Mouse (Mus musculus): Measurements from ENCODE around the gene Ppfia2. TPM values are rescaled to one million over a fixed set of nuclear protein-coding genes. Genes with fewer than 3 reads are reported as not detected.

Gene Ppfia2
- polyA plus RNA-seq, 1 experiment from 2014 or later: 37.1 TPM

GRCm38 (mm10) chr10:106590944-106591343 lies 120.8 kb downstream of the Ppfia2 start:
- no peaks in the 10 kb centered on the region for H3K27me3 ChIP-seq (ENCODE audit: control insufficient read depth, insufficient read depth, low read length)
- H3K36me3 ChIP-seq (ENCODE audit: control insufficient read depth, insufficient read depth, low read length): no peaks in the 10 kb centered on the region
- no peaks in the 10 kb centered on the region for H3K4me1 ChIP-seq (ENCODE audit: control insufficient read depth, insufficient read depth, low read length)
- no peak overlapping the region for H3K4me3 ChIP-seq (replicated peaks; ENCODE audit: low read depth, low read length)
- no peak for ATAC-seq (ENCODE audit: low FRiP score, low TSS enrichment)
- H3K9ac ChIP-seq (replicated peaks; ENCODE audit: low read length): no peak overlapping the region
- WGBS: 90% methylated on average over 1 of the region's 1 CpGs
- no peak for DNase-seq
- no peaks in the 10 kb centered on the region for H3K9me3 ChIP-seq (ENCODE audit: control insufficient read depth, low read length)
- no peak overlapping the region for H3K4me2 ChIP-seq (ENCODE audit: low read length)
- H3K27ac ChIP-seq (replicated peaks; ENCODE audit: low read depth, low read length): no peak overlapping the region

- Histone ChIP-seq H3K4me1 (ENCODE audit: control insufficient read depth, insufficient read depth, low read length) (no peaks in the 10 kb centered on the region), H3K36me3 (ENCODE audit: control insufficient read depth, insufficient read depth, low read length) (no peaks in the 10 kb centered on the region), H3K27ac (replicated peaks; ENCODE audit: low read depth, low read length) (no peak overlapping the region), H3K4me3 (replicated peaks; ENCODE audit: low read depth, low read length) (no peak overlapping the region), H3K27me3 (ENCODE audit: control insufficient read depth, insufficient read depth, low read length) (no peaks in the 10 kb centered on the region), H3K4me2 (ENCODE audit: low read length) (no peak overlapping the region), H3K9me3 (ENCODE audit: control insufficient read depth, low read length) (no peaks in the 10 kb centered on the region), H3K9ac (replicated peaks; ENCODE audit: low read length) (no peak overlapping the region)
- 69% methylated on average over 1 of the region's 1 CpGs for WGBS
- ATAC-seq (ENCODE audit: low FRiP score, low TSS enrichment): no peak
- no peak for DNase-seq
Observed at GRCm38 (mm10) chr10:106596976-106597375, 126.8 kb downstream of the Ppfia2 start.

- Histone ChIP-seq H3K27ac (replicated peaks; ENCODE audit: low read depth, low read length) (no peak overlapping the region), H3K27me3 (ENCODE audit: control insufficient read depth, insufficient read depth, low read length) (no peaks in the 10 kb centered on the region), H3K36me3 (ENCODE audit: control insufficient read depth, insufficient read depth, low read length) (no peaks in the 10 kb centered on the region), H3K4me1 (ENCODE audit: control insufficient read depth, insufficient read depth, low read length) (no peaks in the 10 kb centered on the region), H3K9ac (replicated peaks; ENCODE audit: low read length) (no peak overlapping the region), H3K9me3 (ENCODE audit: control insufficient read depth, low read length) (no peaks in the 10 kb centered on the region), H3K4me2 (ENCODE audit: low read length) (no peak overlapping the region), H3K4me3 (replicated peaks; ENCODE audit: low read depth, low read length) (no peak overlapping the region)
- ATAC-seq (ENCODE audit: low FRiP score, low TSS enrichment) (no peak), DNase-seq (no peak)
- WGBS: 87% methylated on average over 5 of the region's 5 CpGs
Observed at GRCm38 (mm10) chr10:106603319-106603898, 133.3 kb downstream of the Ppfia2 start.

GRCm38 (mm10) chr10:106609177-106609981 lies 139.2 kb downstream of the Ppfia2 start:
- Histone ChIP-seq H3K27me3 (ENCODE audit: control insufficient read depth, insufficient read depth, low read length) (no peaks in the 10 kb centered on the region), H3K9ac (replicated peaks; ENCODE audit: low read length) (peak overlapping the region; percentile 55), H3K9me3 (ENCODE audit: control insufficient read depth, low read length) (no peaks in the 10 kb centered on the region), H3K36me3 (ENCODE audit: control insufficient read depth, insufficient read depth, low read length) (no peaks in the 10 kb centered on the region), H3K4me2 (ENCODE audit: low read length) (peak overlapping the region; percentile 55), H3K4me1 (ENCODE audit: control insufficient read depth, insufficient read depth, low read length) (peaks cover 10% of the 10 kb centered on the region), H3K27ac (replicated peaks; ENCODE audit: low read depth, low read length) (peak overlapping the region; percentile 82), H3K4me3 (replicated peaks; ENCODE audit: low read depth, low read length) (peak overlapping the region; percentile 12)
- DNase-seq (peak; percentile 83), ATAC-seq (ENCODE audit: low FRiP score, low TSS enrichment) (peak; percentile 88)
- WGBS: under 1% methylated on average over 7 of the region's 7 CpGs

DNA sequence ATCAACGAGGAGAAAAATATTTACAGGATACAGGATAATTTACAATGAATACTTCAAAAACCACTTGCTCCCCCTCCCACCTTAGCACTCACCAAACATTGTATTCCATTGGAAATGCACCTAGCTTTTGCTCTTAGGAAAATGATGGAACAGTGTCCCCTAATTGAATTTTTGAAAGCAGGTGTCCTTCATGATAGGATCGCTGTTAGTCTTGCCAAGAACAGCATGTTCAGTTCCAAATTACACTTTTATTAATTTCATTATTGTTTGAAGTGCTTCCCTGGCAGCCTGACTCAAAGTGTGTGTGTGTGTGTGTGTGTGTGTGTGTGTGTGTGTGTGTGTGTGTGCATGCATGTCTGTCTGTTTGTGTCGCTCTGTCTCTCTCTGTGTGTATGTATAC lies 140.1 kb downstream of the Ppfia2 start:
- no peaks in the 10 kb centered on the region for H3K36me3 ChIP-seq (ENCODE audit: control insufficient read depth, insufficient read depth, low read length)
- ATAC-seq (ENCODE audit: low FRiP score, low TSS enrichment): no peak
- no peak overlapping the region for H3K9ac ChIP-seq (replicated peaks; ENCODE audit: low read length)
- H3K4me2 ChIP-seq (ENCODE audit: low read length): no peak overlapping the region
- no peaks in the 10 kb centered on the region for H3K9me3 ChIP-seq (ENCODE audit: control insufficient read depth, low read length)
- no peak overlapping the region for H3K4me3 ChIP-seq (replicated peaks; ENCODE audit: low read depth, low read length)
- H3K27me3 ChIP-seq (ENCODE audit: control insufficient read depth, insufficient read depth, low read length): no peaks in the 10 kb centered on the region
- peak; percentile 46 for DNase-seq
- WGBS: 49% methylated on average over 3 of the region's 3 CpGs
- peak overlapping the region; percentile 82 for H3K27ac ChIP-seq (replicated peaks; ENCODE audit: low read depth, low read length)
- peaks cover 10% of the 10 kb centered on the region for H3K4me1 ChIP-seq (ENCODE audit: control insufficient read depth, insufficient read depth, low read length)

GRCm38 (mm10) chr10:106618194-106618593 lies 148.1 kb downstream of the Ppfia2 start:
- ATAC-seq (ENCODE audit: low FRiP score, low TSS enrichment): no peak
- Histone ChIP-seq H3K4me3 (replicated peaks; ENCODE audit: low read depth, low read length) (no peak overlapping the region), H3K4me2 (ENCODE audit: low read length) (no peak overlapping the region), H3K4me1 (ENCODE audit: control insufficient read depth, insufficient read depth, low read length) (no peaks in the 10 kb centered on the region), H3K9me3 (ENCODE audit: control insufficient read depth, low read length) (no peaks in the 10 kb centered on the region), H3K36me3 (ENCODE audit: control insufficient read depth, insufficient read depth, low read length) (no peaks in the 10 kb centered on the region), H3K27me3 (ENCODE audit: control insufficient read depth, insufficient read depth, low read length) (no peaks in the 10 kb centered on the region), H3K9ac (replicated peaks; ENCODE audit: low read length) (no peak overlapping the region), H3K27ac (replicated peaks; ENCODE audit: low read depth, low read length) (no peak overlapping the region)
- no peak for DNase-seq
- WGBS: 65% methylated on average over 1 of the region's 1 CpGs

- no peaks in the 10 kb centered on the region for H3K27me3 ChIP-seq (ENCODE audit: control insufficient read depth, insufficient read depth, low read length)
- no peak overlapping the region for H3K9ac ChIP-seq (replicated peaks; ENCODE audit: low read length)
- no peak overlapping the region for H3K27ac ChIP-seq (replicated peaks; ENCODE audit: low read depth, low read length)
- H3K4me1 ChIP-seq (ENCODE audit: control insufficient read depth, insufficient read depth, low read length): no peaks in the 10 kb centered on the region
- H3K9me3 ChIP-seq (ENCODE audit: control insufficient read depth, low read length): no peaks in the 10 kb centered on the region
- no peak overlapping the region for H3K4me3 ChIP-seq (replicated peaks; ENCODE audit: low read depth, low read length)
- ATAC-seq (ENCODE audit: low FRiP score, low TSS enrichment): no peak
- no peak overlapping the region for H3K4me2 ChIP-seq (ENCODE audit: low read length)
- no peaks in the 10 kb centered on the region for H3K36me3 ChIP-seq (ENCODE audit: control insufficient read depth, insufficient read depth, low read length)
- no peak for DNase-seq
- WGBS: 95% methylated on average over 1 of the region's 1 CpGs
Observed at GRCm38 (mm10) chr10:106620952-106621351, 150.8 kb downstream of the Ppfia2 start.

DNA sequence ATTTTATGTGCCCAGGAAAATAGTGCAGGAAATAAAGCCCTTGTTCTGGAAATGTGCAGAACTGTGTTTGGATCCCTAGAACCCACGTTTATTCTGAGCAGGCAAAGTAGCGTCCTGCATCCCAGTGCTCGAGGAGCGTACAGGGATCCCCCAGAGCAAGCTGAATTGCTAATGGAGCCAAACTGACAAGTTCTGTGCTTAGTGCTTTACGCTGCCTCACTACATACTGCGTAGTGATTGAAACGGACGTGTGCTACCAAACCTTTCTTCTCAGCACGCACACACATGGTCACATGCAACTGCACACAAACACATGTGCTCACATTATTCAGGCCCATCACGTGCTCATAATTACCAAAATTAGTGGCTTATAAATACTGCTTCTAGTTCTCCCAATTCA lies 153.2 kb downstream of the Ppfia2 start:
- Histone ChIP-seq H3K4me3 (replicated peaks; ENCODE audit: low read depth, low read length) (no peak overlapping the region), H3K36me3 (ENCODE audit: control insufficient read depth, insufficient read depth, low read length) (no peaks in the 10 kb centered on the region), H3K27me3 (ENCODE audit: control insufficient read depth, insufficient read depth, low read length) (no peaks in the 10 kb centered on the region), H3K9ac (replicated peaks; ENCODE audit: low read length) (no peak overlapping the region), H3K27ac (replicated peaks; ENCODE audit: low read depth, low read length) (no peak overlapping the region), H3K4me2 (ENCODE audit: low read length) (no peak overlapping the region), H3K4me1 (ENCODE audit: control insufficient read depth, insufficient read depth, low read length) (no peaks in the 10 kb centered on the region), H3K9me3 (ENCODE audit: control insufficient read depth, low read length) (no peaks in the 10 kb centered on the region)
- DNase-seq (no peak), ATAC-seq (ENCODE audit: low FRiP score, low TSS enrichment) (no peak)
- 86% methylated on average over 10 of the region's 10 CpGs for WGBS
